Mouse (Mus musculus) CH12F3 (cell line): ENCODE data around the gene Pex26.

Experiments used
- in situ Hi-C: fragments of 300-500 bp; cut with MboI; formaldehyde crosslinking; loops from 2 replicates; pipeline ENCODE4 v1.14.3; 2020; ENCODE audit warnings: low sequenced_read_pairs

The Pex26 gene

DNA sequence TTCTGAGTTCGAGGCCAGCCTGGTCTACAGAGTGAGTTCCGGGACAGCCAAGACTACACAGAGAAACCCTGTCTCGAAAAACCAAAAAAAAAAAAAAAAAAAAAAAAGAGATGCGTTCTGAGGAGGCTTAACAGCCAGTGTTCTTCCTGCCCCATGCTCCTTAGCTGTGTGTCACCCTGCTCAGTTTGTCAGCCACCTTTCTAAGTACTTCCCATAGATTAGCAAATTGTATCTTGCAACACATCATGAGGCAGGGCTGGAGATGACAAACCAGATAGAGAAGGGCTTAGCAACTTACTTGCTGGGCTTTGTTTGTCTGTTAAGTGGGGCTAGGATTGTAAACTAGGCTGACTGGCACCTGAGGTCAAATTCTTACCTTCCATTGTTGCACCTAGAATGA is 17.0 kb downstream of the Pex26 start:
- in situ Hi-C loops: no loop called here

GRCm38 (mm10) chr6:121202026-121202425 is 18.6 kb downstream of the Pex26 start:
- in situ Hi-C loops: no loop called here

DNA sequence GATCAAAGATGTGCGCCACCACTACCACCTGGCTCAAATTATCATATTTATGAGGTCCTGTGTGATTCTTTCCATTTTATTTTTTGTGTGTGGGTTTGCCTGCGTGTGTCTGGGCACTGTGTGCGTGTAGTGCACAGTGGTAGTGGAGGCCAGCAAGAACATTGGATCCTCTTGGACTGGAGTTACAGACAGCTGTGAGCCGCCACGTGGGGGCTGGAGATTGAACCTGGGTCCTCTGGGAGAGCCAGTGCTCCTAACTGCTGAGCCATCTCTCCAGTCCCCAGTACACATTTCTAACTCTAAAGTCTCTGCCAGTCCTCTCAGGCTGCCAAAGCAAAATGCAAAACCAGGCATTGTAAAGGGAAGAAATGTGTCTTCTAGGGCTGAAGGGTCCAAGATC is 23.0 kb downstream of the Pex26 start:
- in situ Hi-C loops: no loop called here

DNA sequence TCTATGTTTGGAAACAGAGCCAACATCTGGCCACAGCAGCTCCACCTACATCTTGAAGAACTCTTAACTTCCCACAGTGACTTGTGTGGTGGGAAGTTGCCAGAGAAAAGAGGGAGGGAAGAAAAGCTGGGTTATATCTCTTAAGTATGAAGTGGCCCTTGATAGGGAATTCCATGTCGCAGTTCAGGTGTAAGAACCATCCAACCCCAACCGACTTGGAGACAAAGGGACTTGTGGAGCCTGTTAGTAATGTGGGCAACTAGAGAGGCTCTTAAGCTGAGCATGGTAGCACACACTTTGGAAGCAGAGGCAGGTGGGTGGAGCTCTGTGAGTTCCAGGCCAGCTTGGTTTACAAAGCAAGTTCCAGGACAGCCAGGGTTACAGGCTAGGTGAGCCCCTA is 26.1 kb downstream of the Pex26 start:
- in situ Hi-C loops: no loop called here

DNA sequence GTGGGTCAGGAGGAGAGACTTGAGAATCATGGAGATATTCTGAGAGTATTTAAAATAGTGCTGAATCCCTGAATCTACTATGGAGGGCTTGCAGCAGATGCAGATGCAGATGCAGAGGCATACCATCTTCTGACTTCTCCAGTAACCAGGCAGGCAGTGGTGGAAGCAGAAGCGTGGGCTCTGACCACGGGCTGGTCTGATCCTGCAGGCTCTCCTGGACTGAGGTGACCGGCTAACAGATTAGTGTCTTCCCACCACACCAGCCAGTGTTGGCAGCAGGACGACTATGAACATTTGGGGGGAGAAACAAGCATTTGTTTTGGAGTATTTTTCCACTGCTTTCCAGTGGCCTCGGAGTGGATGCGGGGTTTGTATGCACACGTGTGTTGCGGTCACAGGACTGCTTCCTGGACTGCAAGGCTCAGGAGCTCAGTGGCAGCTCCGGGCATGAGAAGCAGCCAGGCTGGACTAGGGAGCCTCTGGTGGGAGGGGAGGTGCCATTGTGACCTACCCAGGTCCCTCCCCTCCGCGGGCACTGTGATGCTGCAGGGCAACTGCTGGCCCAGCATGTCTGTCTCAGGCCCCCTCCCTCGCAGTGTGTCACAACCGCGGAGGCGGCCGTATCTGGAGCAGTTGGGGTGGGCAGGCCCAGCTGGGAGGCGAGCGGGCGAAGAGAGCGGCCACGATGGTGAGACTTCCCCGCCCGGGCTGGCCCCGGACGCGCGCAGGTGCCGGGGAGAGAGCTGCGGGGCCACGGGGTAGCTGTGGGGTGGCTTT is 26.9 kb downstream of the Pex26 start, which contains the start of gene Tuba8:
TSS of gene Tuba8 (plus strand) at position 548 of the 777 bp plus-strand sequence.
- in situ Hi-C loops: no loop called here

GRCm38 (mm10) chr6:121210926-121211289 is 27.4 kb downstream of the Pex26 start:
- in situ Hi-C loops: no loop called here

GRCm38 (mm10) chr6:121211743-121212142 is 28.3 kb downstream of the Pex26 start:
- in situ Hi-C loops: no loop called here

- in situ Hi-C loops: no loop called here
Observed at GRCm38 (mm10) chr6:121212988-121213387, 29.5 kb downstream of the Pex26 start.

DNA sequence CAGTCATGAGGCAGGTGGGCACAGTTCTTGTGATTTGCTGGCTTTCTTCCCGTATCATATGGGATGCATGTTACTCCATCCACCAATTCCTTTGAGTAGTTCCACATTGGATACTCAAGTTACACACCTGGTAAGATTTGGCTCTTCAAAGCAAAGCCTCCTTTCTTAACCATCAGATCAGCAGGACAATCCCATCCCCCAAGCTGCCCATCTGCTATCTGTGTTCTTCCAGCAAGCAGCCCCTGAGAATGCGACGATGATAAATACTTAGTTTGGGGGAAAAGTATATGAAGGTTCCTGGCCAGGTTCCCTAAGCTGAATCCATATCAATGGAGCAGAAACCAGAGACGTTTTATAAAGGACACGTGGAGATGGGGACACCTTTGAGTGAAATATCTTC is 30.8 kb downstream of the Pex26 start:
- in situ Hi-C loops: no loop called here

DNA sequence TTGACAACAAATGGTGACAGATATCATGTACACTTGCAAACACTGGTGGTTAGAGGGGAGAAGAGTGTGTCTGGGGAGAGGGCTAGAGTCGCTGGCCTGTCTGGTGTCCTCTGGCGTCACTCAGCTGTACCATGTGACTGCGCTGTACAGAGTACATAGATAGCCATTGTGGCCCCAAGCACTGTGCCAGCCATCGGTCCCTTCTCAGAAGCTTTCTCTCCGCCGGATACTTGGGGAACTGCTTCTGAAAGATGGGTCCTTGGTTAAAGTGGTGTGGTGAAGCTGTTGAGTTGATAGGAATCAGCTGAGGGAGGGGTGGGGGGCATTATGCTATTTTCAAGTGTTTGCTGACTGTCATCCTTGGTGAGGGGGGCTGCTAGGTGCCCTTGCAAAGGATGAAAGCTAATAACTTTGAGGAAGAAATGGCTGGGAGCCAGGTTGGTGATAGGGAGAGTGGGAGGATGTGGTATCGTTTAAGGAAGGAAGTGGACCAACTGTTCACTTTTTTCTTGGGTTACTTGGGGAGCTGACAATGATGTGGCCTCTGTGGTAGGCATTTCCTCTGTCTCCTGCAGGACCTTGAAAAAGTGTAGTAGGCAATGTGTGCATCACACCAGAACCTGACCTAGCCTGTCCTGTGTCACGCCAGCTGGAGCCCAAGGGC is 31.3 kb downstream of the Pex26 start:
- in situ Hi-C loops: no loop called here

DNA sequence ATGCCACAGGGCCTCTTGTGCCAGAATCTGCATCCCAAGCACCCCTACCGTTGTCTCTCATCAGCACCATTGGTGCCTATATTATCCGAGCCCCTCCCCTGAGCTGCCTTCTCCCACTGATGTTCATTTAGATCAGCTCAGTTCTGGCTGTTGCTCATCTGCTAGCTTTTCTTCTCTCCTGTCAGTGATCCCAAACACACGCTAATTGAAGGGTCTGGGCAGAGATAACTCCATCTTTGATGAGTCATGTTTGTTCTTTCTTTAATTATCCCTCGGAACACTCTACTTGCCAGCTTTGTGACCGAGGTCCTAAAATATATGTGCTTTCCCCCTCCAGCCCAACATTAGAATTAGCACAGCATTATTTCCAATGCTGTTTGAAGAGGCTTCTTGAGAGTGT is 31.9 kb downstream of the Pex26 start:
- in situ Hi-C loops: no loop called here

- in situ Hi-C loops: no loop called here
Observed at GRCm38 (mm10) chr6:121215896-121216295, 32.4 kb downstream of the Pex26 start.

- in situ Hi-C loops: no loop called here
Observed at GRCm38 (mm10) chr6:121216589-121217255, 33.3 kb downstream of the Pex26 start.

- in situ Hi-C loops: no loop called here
Observed at GRCm38 (mm10) chr6:121218002-121218401, 34.5 kb downstream of the Pex26 start.

- in situ Hi-C loops: no loop called here
Observed at GRCm38 (mm10) chr6:121219406-121219805, 35.9 kb downstream of the Pex26 start.

- in situ Hi-C loops: no loop called here
Observed at GRCm38 (mm10) chr6:121220181-121220580, 36.7 kb downstream of the Pex26 start.

GRCm38 (mm10) chr6:121221876-121222597 is 38.6 kb downstream of the Pex26 start:
- in situ Hi-C loops: no loop called here

- in situ Hi-C loops: no loop called here
Observed at GRCm38 (mm10) chr6:121223001-121223400, 39.5 kb downstream of the Pex26 start.

DNA sequence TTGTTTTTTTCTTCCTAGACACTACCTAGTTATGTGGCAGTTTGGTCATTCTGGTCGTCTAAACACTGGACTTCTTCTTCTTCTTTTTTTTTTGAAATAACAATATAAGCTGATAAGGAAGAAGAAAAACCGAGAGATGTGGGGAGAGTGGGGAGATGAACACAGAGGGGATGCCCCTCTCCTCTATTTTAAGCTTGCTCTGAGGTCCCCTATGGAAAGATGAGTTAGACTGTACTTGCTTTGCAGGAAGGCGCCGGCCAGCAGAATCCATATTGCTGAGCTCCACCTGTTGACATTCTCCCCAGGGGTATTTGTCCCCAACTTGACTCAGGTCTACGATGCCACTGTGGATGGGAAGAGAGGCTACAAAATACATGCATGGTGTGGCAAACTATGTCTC is 40.6 kb downstream of the Pex26 start:
- in situ Hi-C loops: no loop called here

DNA sequence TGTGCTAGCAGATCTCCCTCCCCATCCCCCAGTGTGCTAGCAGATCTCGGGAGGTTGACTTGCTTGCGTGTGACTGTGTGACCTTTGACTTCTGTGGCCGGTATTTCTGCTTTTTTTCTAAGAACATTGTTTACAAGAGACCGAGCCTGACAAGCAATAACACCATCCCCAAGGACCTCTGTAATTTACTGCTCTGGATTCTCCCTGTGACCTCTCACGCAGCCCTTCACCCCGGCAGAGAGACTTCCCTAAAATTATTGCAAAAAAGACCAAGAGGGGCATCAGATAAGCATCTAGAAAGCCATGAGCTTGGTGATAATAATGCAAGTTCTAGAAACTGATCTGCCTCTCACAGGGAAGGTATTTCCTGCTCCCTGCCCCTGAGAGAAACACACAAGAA is 41.5 kb downstream of the Pex26 start:
- in situ Hi-C loops: no loop called here

- in situ Hi-C loops: no loop called here
Observed at GRCm38 (mm10) chr6:121226043-121226442, 42.6 kb downstream of the Pex26 start.
